Mouse (Mus musculus) testis, adult 2 months (tissue): ENCODE measurements around the gene Colgalt2. TPM values are rescaled to one million over a fixed set of nuclear protein-coding genes. Genes with fewer than 3 reads are reported as not detected.

Experiments used
- H3K27ac ChIP-seq: fragments of 200-500 bp; 2 replicates; pipeline ENCODE4 v1.5.1; 2012; ENCODE audit warnings: low read depth, low read length; ENCODE audit not compliant: control insufficient read depth, insufficient read depth
- H3K27me3 ChIP-seq: fragments of 200-500 bp; 2 replicates; pipeline ENCODE4 v1.6.1; 2012; ENCODE audit warnings: mild to moderate bottlenecking, low read length, moderate library complexity; ENCODE audit not compliant: control insufficient read depth, insufficient read depth
- H3K36me3 ChIP-seq: fragments of 200-500 bp; 2 replicates; pipeline ENCODE4 v1.6.1; 2012; ENCODE audit warnings: mild to moderate bottlenecking, low read length; ENCODE audit not compliant: control insufficient read depth, insufficient read depth
- H3K4me1 ChIP-seq: fragments of 200-500 bp; 2 replicates; pipeline ENCODE4 v1.6.1; 2012; ENCODE audit warnings: low read length; ENCODE audit not compliant: control insufficient read depth, insufficient read depth
- H3K4me3 ChIP-seq: fragments of 200-500 bp; 2 replicates; pipeline ENCODE4 v1.5.1; 2012; ENCODE audit warnings: low read depth, mild to moderate bottlenecking, low read length, moderate library complexity, mixed read lengths; ENCODE audit not compliant: control insufficient read depth
- CTCF ChIP-seq: fragments of 200-500 bp; IDR thresholded peaks from 2 replicates; pipeline ENCODE4 v1.5.1; 2012; ENCODE audit warnings: low read depth, mild to moderate bottlenecking, inconsistent platforms, low read length, moderate library complexity; ENCODE audit not compliant: control insufficient read depth, insufficient read depth, insufficient replicate concordance
- POLR2A ChIP-seq: fragments of 200-500 bp; IDR thresholded peaks from 2 replicates; pipeline ENCODE4 v1.6.1; 2012; ENCODE audit warnings: low read depth, mild to moderate bottlenecking, inconsistent platforms, low read length, moderate library complexity; ENCODE audit not compliant: control insufficient read depth
- polyA plus RNA-seq: library from polyadenylated mRNA; depleted of rRNA; stranded (reverse); fragments of >200 nt; gene quantifications from 2 replicates; pipeline ENCODE4 v1.2.3, GENCODE M21; 2012

Gene Colgalt2
- polyA plus RNA-seq, 1 experiment = 0.07 TPM

DNA sequence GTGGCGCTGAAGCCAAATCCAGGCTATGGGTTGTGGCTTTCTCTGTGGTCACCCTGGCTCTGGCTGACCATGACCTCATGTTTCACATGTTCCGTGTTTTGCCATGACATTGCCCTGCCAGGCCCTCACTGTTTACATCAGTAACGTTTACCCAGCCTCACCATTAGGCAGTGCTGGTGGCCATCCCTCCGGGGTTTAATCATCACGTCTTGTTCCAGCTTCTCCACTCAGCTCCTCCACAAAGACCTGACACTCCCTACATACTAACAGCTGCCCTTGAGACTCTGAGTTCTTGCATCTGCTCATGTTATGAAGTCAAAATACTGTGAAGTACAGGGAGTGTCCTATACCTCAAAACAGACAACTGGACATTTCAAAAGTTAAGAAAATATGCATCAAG is 54.9 kb downstream of the Colgalt2 start:
- Histone ChIP-seq H3K36me3 (no peaks in the 10 kb centered on the region), H3K27ac (no peak overlapping the region), H3K27me3 (no peaks in the 10 kb centered on the region), H3K4me3 (no peak overlapping the region), H3K4me1 (no peaks in the 10 kb centered on the region)
- TF ChIP-seq CTCF (no peak), POLR2A (no peak)

DNA sequence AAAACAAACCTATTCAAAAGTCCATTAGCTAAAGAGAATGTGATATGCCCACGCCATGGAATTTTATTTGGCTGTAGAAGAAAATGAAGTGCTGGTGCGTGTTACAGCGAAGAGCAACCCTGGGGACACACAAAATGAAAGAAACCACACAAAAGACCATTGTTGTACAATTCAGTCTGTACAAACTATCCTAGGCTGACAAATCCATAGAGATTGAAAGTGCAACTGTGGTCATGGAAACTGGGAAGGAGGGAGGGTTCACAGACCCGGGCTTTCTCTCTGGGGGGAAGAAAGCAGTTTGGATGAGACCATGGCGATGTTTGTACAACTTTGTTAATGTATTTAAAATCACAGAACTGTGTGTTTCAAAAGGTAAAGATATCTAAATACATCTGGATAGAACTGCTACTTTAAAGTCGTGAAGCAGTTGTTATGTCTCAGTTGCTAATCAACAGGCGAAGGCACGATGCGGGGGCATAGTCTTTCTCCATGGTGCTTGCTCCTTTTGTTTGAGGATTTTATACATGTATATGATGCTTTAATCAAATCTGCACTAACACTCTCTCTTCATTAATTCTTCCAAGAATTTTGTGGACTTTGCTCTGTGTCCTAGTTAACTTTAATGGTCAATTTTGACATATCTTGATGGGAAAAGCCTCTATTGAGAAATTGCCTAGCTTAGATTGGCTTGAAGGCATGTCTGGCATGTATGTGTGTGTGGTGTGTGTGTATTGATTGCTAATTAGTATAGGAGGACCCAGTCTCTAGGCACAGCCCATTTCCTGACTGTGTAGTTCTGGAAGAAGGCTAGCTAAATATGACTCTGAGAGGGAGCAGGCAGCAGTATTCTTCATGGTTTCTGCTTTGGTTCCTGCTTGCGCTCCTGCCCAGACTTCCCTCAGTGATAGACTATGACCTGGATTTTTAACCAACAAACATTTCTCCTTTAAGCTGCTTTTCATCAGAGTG is 55.9 kb downstream of the Colgalt2 start:
- Histone ChIP-seq H3K27ac (no peak overlapping the region), H3K27me3 (no peaks in the 10 kb centered on the region), H3K4me3 (no peak overlapping the region), H3K36me3 (no peaks in the 10 kb centered on the region), H3K4me1 (no peaks in the 10 kb centered on the region)
- TF ChIP-seq POLR2A (no peak), CTCF (no peak)

GRCm38 (mm10) chr1:152456266-152456665 is 56.6 kb downstream of the Colgalt2 start:
- no peaks in the 10 kb centered on the region for H3K27me3 ChIP-seq
- TF ChIP-seq POLR2A (no peak), CTCF (no peak)
- no peak overlapping the region for H3K4me3 ChIP-seq
- H3K4me1 ChIP-seq = no peaks in the 10 kb centered on the region
- no peaks in the 10 kb centered on the region for H3K36me3 ChIP-seq
- H3K27ac ChIP-seq = no peak overlapping the region

DNA sequence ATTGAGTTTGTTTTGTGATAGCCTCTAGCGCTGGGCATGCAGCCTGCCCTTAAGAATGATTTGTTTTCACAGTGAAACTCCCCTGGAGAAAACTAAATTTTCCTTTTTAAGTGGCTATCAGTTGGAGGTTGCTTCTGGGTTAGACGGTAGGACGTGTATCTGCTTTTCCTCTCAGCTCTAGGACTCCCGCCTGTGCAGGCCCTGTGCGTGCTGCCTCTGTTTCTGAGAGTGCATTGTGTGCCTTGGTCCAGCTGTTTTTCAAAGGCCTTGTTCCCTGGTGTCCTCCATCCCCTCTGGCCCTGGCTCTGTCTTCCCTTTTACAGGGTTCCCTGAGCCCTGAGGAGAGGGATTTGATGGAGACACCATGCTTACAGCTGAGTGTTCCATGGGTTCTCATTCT is 58.0 kb downstream of the Colgalt2 start:
- H3K4me1 ChIP-seq = no peaks in the 10 kb centered on the region
- no peak for TF ChIP-seq POLR2A
- no peak for TF ChIP-seq CTCF
- H3K36me3 ChIP-seq = no peaks in the 10 kb centered on the region
- H3K27me3 ChIP-seq = no peaks in the 10 kb centered on the region
- H3K4me3 ChIP-seq = no peak overlapping the region
- H3K27ac ChIP-seq = no peak overlapping the region

- H3K27me3 ChIP-seq = no peaks in the 10 kb centered on the region
- no peak overlapping the region for H3K27ac ChIP-seq
- TF ChIP-seq POLR2A (no peak), CTCF (no peak)
- no peak overlapping the region for H3K4me3 ChIP-seq
- no peaks in the 10 kb centered on the region for H3K4me1 ChIP-seq
- H3K36me3 ChIP-seq = no peaks in the 10 kb centered on the region
Measured at GRCm38 (mm10) chr1:152458996-152459395, 59.4 kb downstream of the Colgalt2 start.

DNA sequence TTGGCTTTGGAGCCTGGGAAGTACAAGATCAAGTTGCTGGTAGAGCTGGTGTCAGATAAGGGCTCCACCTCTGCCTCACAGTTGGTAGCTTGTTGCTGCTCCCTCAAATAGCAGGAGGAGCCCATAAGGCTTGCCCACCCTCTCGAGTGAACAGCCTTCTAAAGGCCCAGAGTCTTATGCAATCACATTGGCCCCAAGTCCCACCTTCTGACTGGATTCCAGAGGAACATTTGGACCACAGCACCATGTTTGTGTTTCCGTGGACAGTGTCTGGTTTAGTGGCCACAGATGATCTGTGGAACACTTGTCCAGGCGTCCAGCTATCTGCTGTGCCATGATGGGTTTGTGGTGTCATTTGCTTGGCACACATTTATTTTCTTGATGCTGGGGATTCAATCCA is 61.3 kb downstream of the Colgalt2 start:
- Histone ChIP-seq H3K36me3 (no peaks in the 10 kb centered on the region), H3K4me1 (no peaks in the 10 kb centered on the region), H3K27ac (no peak overlapping the region), H3K4me3 (no peak overlapping the region), H3K27me3 (no peaks in the 10 kb centered on the region)
- no peak for TF ChIP-seq POLR2A

DNA sequence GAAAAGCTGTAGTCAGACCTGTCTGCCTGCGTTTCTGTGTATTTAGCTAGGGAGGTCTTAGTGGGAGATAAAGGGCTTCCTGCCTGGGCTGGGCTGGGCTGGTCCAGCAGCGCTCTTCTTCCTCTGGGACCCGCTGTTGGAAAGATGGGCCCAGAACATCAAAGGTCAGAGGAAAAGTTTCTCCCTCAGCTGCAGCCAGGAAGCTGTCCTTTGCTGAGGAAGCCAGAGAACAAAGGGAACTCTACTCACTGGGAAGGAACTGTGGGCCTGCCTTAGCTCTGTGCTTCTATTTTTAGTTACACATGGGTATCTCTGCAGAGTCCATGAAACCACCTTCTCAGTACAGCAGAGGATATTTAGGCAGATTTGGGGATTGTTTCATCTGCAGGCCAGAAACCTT is 62.2 kb downstream of the Colgalt2 start:
- Histone ChIP-seq H3K36me3 (no peaks in the 10 kb centered on the region), H3K4me3 (no peak overlapping the region), H3K27ac (no peak overlapping the region), H3K4me1 (no peaks in the 10 kb centered on the region), H3K27me3 (no peaks in the 10 kb centered on the region)
- TF ChIP-seq CTCF (no peak), POLR2A (no peak)

DNA sequence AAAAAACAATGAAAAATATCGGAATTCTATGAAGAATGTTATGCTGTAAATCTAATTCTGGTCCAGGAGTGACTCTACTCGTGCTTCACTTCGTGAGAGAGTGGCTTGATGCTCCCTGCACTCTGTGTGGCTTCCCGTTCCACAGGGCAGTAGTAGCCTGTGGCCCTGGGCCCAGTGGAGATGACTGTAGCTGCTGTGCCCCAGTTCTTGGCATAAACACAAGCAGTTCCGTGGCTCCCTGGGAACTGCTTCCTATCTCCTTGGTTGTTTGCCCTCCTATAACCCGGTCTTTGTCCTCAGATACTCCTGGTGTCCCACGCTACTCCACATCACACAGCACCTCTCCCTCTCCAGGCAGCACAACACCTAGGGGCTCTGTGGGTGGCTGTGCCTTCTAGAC is 62.7 kb downstream of the Colgalt2 start:
- Histone ChIP-seq H3K36me3 (no peaks in the 10 kb centered on the region), H3K27ac (no peak overlapping the region)
- no peak for TF ChIP-seq CTCF
- TF ChIP-seq POLR2A = no peak

More for the DNA sequence above, 62.7 kb downstream of the Colgalt2 start:
- H3K4me3 ChIP-seq = no peak overlapping the region
- H3K4me1 ChIP-seq = no peaks in the 10 kb centered on the region
- H3K27me3 ChIP-seq = no peaks in the 10 kb centered on the region
